Mouse (Mus musculus): ENCODE data around the gene Srp14.

Srp14 gene

DNA sequence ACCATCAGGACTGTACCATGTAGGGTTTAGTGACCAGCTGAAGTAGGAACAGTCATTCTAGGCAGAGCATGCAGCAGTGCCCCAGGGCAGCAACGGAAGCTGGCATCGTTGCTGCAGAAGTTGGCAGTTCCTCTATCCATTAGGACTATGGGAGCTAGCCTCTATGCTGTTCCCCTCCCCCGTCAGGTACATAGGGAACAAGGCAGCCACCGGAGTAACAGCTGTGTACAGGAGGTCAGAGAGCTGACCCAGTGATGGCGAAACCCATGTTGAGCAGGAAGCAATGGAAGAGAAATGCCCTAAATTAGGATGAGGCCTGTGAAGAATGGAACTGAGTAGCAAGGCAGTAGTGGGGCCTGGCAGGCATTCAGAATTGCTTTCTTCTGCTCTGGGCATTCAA, 37.3 kb downstream of the Srp14 start:
- DNase-seq (ENCODE audit: low read depth, low spot score): no peak

DNA sequence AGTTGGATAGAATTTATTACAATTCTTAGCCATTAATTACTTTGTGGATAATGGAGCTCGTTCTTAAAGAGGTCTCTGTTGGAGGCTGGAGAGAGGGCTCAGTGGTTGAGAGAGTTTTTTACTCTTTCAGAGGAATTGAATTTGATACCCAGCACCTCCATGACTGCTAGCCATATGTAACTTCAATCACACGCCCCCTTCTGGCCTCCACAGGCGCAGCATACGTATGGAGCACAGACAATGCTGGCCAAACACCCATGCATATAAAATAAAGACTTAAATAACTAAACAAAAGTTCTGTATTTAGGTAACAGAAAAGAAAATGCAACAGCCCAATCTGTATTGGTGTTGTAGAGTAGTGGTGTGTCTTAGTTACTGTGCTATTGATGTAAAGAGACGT, 47.9 kb downstream of the Srp14 start:
- DNase-seq (ENCODE audit: low read depth, low spot score): peak; percentile 7

DNA sequence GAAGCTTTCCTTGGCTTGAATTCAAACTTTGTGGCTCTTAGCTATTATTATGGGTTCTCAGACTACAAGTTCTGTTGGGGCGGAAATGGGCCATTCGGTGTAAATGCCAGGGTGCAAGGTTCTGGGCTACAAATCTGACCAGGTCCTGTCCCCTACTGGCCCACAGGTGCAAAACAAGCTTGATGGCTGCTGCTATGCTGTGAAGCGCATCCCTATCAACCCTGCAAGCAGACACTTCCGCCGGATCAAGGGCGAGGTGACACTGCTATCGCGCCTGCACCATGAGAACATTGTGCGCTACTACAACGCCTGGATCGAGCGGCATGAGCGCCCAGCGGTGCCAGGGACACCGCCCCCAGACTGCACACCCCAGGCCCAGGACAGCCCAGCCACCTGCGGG, 48.9 kb downstream of the Srp14 start:
- DNase-seq (ENCODE audit: low read depth, low spot score): no peak

GRCm38 (mm10) chr2:118429297-118429696, 50.2 kb downstream of the Srp14 start:
- no peak for DNase-seq (ENCODE audit: low read depth, low spot score)

DNA sequence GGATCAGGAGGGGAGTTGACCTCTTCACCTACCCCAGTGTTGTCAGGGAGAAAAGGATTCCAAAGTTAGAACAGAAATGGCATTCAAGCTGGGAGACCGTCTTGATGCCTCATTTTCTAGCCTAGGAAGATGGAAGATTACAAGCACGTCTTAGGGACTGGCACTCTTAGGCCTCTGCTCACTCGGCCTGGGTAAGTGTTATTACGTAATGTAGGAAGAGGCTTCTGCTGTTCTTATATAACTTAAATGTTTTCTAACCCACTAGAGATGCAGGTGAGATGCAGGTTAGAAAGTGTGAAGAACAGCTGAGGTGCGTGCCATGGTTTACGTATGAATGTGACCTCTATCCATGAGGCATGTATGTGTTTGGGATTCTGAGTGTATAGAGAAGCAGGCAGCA, 51.2 kb downstream of the Srp14 start:
- no peak for DNase-seq (ENCODE audit: low read depth, low spot score)
